Mouse (Mus musculus) kidney, postnatal 14 days (tissue): ENCODE results near the gene Dtnb.
"Not testable (repeated sequence)": the region's sequence is repeated elsewhere in the genome, so short reads cannot be mapped to it uniquely, and the experiment has no call there.

Source experiments
- DNase-seq: peaks from one replicate; pipeline ENCODE4 v3.0.0; 2022; ENCODE audit warnings: mixed read lengths

Gene Dtnb

DNA sequence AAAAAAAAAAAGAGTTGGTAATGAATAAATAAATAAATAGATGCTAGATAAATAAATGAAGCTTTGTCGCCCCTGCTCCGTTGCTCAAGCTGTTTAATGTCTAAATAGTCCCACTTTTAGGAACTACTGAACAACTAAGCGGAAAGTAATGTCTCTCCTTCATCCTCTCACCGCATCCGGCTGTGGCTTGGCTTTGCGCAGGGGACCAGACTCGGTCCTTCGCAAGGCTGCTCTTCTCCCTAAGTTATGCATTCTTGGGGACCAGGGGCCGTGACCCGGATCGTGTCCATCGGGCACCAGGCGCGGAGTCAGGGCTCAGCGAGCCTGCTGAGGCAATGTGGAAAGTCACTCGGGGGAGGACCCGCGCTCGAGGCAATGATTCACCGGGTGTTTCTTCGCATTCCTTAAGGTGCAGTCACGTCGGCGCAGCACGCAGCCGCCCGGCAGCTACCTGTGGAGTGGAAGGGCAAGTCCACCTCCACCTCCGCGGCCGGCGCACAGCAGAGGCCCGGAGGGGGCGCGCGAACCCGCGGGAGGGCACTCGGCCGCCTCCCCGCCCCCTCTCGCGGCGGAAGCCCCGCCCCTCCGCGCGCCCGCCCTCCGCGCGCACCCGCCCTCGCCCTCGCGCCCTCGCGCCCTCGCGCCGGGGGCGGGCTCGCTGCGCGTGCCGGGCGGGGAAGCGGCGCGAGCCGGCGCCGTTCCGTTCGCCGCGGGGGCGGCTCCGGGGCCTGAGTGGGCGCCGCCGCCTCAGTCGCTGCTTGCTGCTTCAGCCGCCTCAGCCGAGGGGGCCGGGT, at the start of gene Dtnb:
Gene Dtnb, plus strand, starts transcription at position 595 of the 794 bp plus-strand sequence.
- peak; percentile 88 for DNase-seq

GRCm38 (mm10) chr12:3525536-3525935, 46.6 kb upstream of the Dtnb start:
- no peak for DNase-seq

GRCm38 (mm10) chr12:3535446-3535845, 36.7 kb upstream of the Dtnb start:
- not testable (repeated sequence) for DNase-seq

- peak; percentile 34 for DNase-seq
Measured at GRCm38 (mm10) chr12:3537616-3538015, 34.6 kb upstream of the Dtnb start.

- no peak for DNase-seq
Measured at GRCm38 (mm10) chr12:3538036-3538435, 34.1 kb upstream of the Dtnb start.

- DNase-seq = no peak
Measured at GRCm38 (mm10) chr12:3539605-3540004, 32.6 kb upstream of the Dtnb start.

- no peak for DNase-seq
Measured at GRCm38 (mm10) chr12:3540871-3541270, 31.3 kb upstream of the Dtnb start.

DNA sequence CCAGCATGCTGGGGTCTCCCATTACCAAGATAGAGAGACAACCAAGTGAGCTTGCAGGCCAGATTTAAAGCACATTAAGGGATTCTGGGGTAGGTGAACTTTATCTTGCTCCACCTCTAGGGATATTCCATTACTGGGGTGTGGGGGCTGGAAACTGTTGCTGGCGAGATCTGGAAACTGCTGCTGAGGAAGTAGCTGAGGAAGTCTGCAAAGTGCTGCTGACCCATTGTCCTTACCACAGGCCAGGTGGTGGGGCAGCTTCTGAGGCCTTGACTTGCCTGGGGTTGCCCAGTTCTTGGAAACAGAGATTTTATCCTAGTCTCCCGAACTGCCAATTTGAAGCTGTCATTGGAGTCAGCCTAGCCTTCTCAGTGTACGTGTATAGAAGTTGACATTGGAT, 26.7 kb upstream of the Dtnb start:
- DNase-seq = no peak

DNA sequence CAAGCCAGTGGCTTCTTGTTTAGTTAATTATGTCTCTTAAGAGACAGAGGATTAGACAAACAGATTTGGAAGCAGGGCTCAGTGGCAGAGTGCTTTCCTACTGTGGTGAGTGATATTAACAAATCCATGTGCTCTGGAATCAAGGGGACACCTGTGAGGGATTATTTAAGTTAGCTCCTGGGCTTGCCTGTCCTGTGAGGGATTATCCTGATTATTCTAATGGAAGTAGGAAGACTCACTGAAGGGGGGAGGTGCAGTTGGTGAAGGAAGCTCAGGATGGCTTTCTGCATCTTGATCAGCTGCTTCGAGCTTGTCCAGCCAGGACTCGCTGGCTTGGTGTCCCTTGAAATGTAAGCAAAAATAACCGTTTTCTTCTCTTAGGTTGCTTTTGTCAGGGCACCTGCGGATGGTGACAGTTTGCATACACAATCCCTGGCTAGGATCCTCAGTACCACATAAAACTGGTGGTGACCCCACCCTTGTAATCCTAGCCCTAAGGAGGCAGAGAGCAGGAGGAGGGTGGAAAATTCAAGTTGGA, 26.0 kb upstream of the Dtnb start:
- no peak for DNase-seq

DNA sequence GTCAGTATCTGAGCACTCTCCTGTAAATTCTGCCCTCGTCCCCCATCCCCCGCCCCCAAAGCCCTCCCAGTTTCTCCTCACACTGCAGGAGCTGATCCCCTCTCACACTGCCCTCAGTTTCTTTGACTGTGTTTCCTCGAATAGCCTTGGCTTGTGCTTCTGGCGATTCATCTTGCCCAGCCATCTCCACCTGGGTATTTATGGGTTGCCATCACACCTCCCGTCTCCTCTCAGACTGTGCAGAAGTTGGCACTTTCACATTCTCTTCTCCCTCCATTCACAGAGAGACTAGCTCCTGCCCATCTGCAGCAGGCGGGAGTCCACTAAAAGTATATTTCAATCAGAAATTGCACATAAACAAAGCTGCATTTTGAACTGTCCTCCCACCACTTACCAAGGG, 25.4 kb upstream of the Dtnb start:
- no peak for DNase-seq

DNA sequence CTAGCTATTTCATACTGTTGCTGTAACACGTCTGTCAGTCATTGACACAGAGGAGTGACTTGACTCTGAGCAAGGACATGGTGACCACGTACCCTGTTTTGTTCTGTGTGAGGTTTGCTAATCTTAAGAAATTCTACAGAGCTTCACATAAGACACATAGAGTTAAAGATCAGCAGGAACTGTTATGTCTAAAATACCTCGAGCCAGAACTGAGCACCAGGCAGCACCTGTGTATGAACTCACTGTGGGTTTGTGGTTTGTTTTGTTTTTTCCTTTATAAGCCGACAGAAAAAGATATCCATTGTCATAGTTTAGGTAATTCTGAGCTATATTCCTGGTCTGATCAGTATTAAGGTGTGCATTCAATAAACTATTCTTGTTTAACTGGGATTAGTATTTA, 24.7 kb upstream of the Dtnb start:
- DNase-seq = no peak

GRCm38 (mm10) chr12:3547911-3548310, 24.3 kb upstream of the Dtnb start:
- no peak for DNase-seq

- DNase-seq = no peak
Measured at GRCm38 (mm10) chr12:3548582-3549211, 23.5 kb upstream of the Dtnb start.

GRCm38 (mm10) chr12:3550280-3550679, 21.9 kb upstream of the Dtnb start:
- DNase-seq = no peak

GRCm38 (mm10) chr12:3557414-3558319, 14.5 kb upstream of the Dtnb start:
- no peak for DNase-seq

- DNase-seq = peak; percentile 70
Measured at GRCm38 (mm10) chr12:3560596-3560995, 11.6 kb upstream of the Dtnb start.

DNA sequence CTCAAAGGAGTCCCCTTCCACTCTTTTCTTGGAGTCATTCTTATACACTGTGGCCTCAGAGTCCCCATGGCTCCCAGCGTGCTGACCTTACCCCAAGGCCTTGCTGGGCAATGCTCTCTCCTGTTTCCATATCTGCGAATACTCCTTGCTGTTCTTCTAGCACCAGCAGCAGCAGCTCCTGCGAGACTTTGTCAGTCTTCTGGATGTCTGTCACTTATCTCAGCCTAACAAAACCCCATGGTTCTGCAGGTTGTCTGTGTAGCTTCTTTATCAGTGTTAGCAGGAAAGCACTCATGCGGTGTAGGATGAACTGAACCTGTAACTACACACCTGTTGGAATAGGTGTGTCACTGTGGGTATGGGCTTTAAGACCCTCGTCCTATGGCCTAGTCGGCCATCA, 11.1 kb upstream of the Dtnb start:
- no peak for DNase-seq

DNA sequence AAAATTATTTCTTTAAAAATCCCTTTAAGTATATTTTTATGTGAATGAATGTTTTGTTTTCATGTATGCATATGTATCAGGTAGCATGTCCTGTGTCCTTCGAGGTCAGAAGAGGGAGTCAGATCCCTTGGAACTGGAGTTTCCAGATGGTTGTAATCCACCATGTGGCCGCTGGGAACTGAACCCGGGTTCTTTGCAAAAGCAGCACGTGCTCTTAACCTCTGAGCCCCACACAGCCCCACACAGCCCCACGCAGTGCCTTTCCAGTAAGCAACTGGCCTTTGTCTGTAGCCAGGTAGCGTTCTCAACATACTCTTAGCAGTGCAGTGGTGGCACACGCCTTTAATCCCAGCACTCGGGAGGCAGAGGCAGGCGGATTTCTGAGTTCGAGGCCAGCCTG, 9.4 kb upstream of the Dtnb start:
- no peak for DNase-seq

DNA sequence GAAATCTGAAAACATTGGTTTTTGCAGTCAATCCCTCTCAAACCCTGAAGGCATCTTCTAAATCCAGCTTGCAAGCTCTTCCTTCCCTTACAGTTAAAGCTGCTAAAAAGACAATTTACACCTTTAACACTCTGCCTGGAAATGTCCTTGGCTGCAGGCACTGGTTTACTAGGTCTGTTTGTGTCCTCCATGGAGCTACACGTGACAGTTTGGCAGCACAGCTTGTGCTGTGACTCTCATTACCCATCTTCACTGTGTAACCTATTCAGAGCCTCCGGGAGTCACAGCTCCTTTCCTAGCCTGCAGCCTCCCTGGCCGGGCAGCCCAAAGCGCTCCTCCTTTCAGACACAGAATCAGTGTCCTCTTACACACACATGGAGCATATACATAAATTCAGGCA, 8.5 kb upstream of the Dtnb start:
- no peak for DNase-seq

DNA sequence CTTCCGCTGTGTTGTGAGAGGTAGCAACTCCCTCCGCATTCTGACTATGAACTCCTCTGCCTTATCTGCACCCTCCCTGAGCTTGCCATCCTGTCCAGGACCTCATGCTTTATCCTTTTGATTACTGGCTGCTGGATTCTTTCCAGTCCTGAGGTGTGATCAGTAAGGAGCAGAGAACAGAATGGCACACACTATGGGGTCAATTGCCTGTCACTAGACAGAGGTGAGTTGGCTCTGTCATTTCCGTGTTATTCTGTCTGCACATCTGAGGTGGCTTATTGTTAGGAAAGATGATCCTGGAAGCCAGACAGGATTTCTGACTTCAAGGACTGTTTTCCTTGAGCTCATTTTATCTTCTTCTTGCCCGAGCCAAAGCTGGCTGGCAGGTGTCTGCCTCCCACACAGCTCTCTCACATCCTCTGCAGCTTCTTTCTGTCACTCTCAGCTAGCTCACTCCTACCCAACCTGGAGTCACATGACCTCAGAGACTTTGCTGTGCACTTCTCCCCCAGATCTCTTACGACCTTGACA, 3.7 kb upstream of the Dtnb start:
- DNase-seq = no peak

DNA sequence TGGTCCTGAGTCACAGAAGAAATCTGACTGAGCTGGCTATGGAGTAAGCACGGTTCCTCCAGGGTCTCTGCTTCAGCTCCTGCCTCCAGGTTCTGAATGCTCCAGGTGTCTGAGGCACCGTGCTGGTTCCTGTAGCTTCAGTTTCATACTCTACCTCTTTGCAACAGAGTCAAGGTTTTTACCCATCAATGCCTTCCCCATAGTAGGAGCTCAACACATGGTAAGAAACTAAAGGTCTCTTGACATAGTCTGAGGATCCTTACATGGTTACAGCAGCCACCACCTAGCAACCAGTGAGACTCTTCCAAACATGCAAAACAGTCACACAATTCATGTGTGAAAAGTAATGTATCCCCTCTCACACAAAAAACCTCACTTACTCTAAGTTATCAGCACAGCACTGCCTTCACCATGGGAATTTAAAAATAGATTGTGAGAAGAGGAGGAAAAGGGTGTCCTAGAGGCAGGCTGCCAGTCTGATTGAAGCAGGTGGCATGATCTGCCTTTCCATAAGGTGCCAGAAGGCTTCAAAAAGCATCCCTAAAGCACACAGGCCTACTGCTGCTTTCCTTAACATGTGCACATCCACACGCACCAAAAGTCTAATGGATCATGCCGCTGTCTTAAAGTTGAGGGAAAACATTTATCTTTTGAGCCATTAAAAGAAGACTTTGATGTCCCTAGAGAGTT, 1.3 kb upstream of the Dtnb start:
- no peak for DNase-seq
